Mouse (Mus musculus) E14TG2a.4 (cell line): ENCODE results near the gene Nr4a1.

Experiments
- CTCF ChIP-seq: conservative IDR thresholded peaks from 2 replicates; pipeline ENCODE4 v1.5.1; 2014; ENCODE audit warnings: low read length
- NANOG ChIP-seq: IDR thresholded peaks from 2 replicates; pipeline ENCODE4 v1.6.1; 2014; ENCODE audit warnings: borderline replicate concordance, low read length, mixed read lengths
- POU5F1 ChIP-seq: IDR thresholded peaks from 2 replicates; pipeline ENCODE4 v1.6.1; 2014; ENCODE audit warnings: low read length, borderline replicate concordance

DNA sequence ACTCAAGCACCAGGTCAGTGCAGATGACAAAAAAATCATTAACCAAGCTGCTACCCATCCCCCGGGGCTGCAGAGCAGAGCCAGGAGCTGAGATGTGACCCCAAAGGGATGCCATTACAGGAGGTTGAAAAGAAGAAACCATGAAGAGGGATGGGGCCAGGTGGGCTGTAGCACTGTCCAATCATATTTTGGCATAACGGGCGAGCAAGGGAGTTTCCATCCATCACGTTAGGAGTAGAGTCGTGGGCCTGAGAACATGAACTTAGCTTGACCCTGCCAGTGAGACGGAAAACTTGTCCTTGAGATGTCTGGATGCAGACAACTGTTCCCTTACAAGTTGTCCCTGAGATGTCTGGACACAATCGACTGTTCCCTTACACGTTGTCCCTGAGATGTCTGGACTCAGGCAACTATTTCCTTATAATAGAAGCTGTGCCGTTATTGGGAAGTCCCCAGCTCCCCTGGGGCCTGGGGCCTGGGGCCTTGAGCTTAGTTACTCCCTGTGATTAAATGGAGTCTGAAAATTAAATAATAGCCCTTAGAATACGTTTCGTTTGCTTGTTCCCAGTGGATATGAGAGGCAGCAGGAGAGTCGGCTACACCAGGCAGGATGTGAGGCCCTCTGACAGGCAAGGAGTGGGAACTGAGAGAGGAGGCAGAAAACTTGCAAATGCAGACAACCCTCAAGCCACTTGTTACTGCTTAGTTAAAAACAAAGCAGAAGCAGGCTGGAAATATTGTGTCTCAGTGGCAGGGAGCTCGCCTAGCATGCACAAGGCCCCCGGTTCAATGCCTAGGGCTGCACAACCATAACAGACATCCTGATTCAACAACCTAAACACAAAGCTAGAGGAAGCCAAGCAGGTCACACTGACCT lies 65.1 kb downstream of the Nr4a1 start:
- TF ChIP-seq CTCF (no peak), NANOG (no peak), POU5F1 (no peak)
